Mouse (Mus musculus) liver, adult 10 weeks (tissue): ENCODE data around the gene Tpra1. TPM values are rescaled to one million over a fixed set of nuclear protein-coding genes. Genes with fewer than 3 reads are reported as not detected.

Experiments used
- polyA plus RNA-seq: library from polyadenylated mRNA; stranded (reverse); fragments of 350-450 nt; fragmentation: Illumina TruSeq; extraction: RNeasy Lipid Tissue Mini Kit (QIAGEN cat#74804); gene quantifications from one replicate; pipeline ENCODE4 v1.2.3, GENCODE M21; 2014; ENCODE audit warnings: low read depth, low replicate concordance

Tpra1 gene
- polyA plus RNA-seq, result 7.5 TPM

GRCm38 (mm10) chr6:88901947-88902820 lies at the start of gene Tpra1:
TSS of gene Tpra1 (plus strand) at chr6:88902251.

GRCm38 (mm10) chr6:88874868-88875508 lies 27.1 kb upstream of the Tpra1 start, which contains the start of gene Podxl2:
TSS of gene Podxl2 (minus strand) at chr6:88875044.

GRCm38 (mm10) chr6:88898534-88899048 lies 3.5 kb upstream of the Tpra1 start, which contains the start of gene Mcm2:
TSS of gene Mcm2 (minus strand) at chr6:88898780.

Other genes with a start within 250 kb of the Tpra1 start
- gene Mgll, start 177.8 kb upstream of the Tpra1 start, polyA plus RNA-seq, result 25.3 TPM
- gene Abtb1, start 60.3 kb upstream of the Tpra1 start, polyA plus RNA-seq, result 1.1 TPM
- not detected for gene Podxl2, start 27.2 kb upstream of the Tpra1 start, polyA plus RNA-seq
- 0.29 TPM for gene Mcm2, start 3.5 kb upstream of the Tpra1 start, polyA plus RNA-seq